Mouse (Mus musculus) limb, embryonic 14.5 days (tissue): ENCODE data around the gene Phox2a. TPM values are rescaled to one million over a fixed set of nuclear protein-coding genes. Genes with fewer than 3 reads are reported as not detected.
A peak's percentile ranks its signal among the peaks of the same experiment; 100 is the strongest.

ENCODE experiments used
- ATAC-seq: fragments of 200-750 bp; cut with Nextera tagmentation; 2 replicates; pipeline ENCODE4 v1.8.0; 2017; ENCODE audit warnings: low read depth, moderate number of reproducible peaks, moderate TSS enrichment; ENCODE audit not compliant: low FRiP score
- DNase-seq: peaks from one replicate; pipeline ENCODE4 v3.0.0-alpha.2; 2015; ENCODE audit warnings: low spot score
- H3K27ac ChIP-seq: fragments of 300-500 bp; sonication (generic); replicated peaks from 2 replicates; pipeline ENCODE4 v1.5.1; 2014; ENCODE audit warnings: low read depth, mild to moderate bottlenecking, low read length, moderate library complexity, mixed read lengths
- H3K27me3 ChIP-seq: fragments of 300-500 bp; sonication (generic); 2 replicates; pipeline ENCODE4 v1.6.1; 2014; ENCODE audit warnings: low read length, mixed read lengths; ENCODE audit not compliant: control insufficient read depth, insufficient read depth
- H3K36me3 ChIP-seq: fragments of 300-500 bp; sonication (generic); 2 replicates; pipeline ENCODE4 v1.6.1; 2014; ENCODE audit warnings: mild to moderate bottlenecking, low read length, moderate library complexity, mixed read lengths; ENCODE audit not compliant: control insufficient read depth, insufficient read depth
- H3K4me1 ChIP-seq: fragments of 300-500 bp; sonication (generic); 2 replicates; pipeline ENCODE4 v1.6.1; 2014; ENCODE audit warnings: antibody characterized with exemption, low read length, mixed read lengths; ENCODE audit not compliant: control insufficient read depth, insufficient read depth
- H3K4me2 ChIP-seq: fragments of 300-500 bp; sonication (generic); replicated peaks from 2 replicates; pipeline ENCODE4 v1.6.1; 2014; ENCODE audit warnings: low read depth, mild to moderate bottlenecking, low read length, moderate library complexity; ENCODE audit not compliant: severe bottlenecking
- H3K4me3 ChIP-seq: fragments of 300-500 bp; sonication (generic); replicated peaks from 2 replicates; pipeline ENCODE4 v1.5.1; 2014; ENCODE audit warnings: low read length
- H3K9ac ChIP-seq: fragments of 300-500 bp; sonication (generic); 2 replicates; pipeline ENCODE4 v1.6.1; 2014; ENCODE audit warnings: mild to moderate bottlenecking, low read depth, low read length, moderate library complexity; ENCODE audit not compliant: severe bottlenecking
- H3K9me3 ChIP-seq: fragments of 300-500 bp; sonication (generic); 2 replicates; pipeline ENCODE4 v1.6.1; 2016; ENCODE audit warnings: low read length; ENCODE audit not compliant: control insufficient read depth
- POLR2A ChIP-seq: fragments of 200-500 bp; IDR thresholded peaks from 2 replicates; pipeline ENCODE4 v1.8.0; 2012; ENCODE audit warnings: inconsistent platforms, mild to moderate bottlenecking, moderate library complexity, borderline replicate concordance; ENCODE audit not compliant: insufficient read depth, insufficient read length; ENCODE audit errors: extremely low read depth
- WGBS: fragments of 180-500 bp; shearing (Covaris S2); extraction: QIAGEN DNeasy Blood & Tissue Kit; methylation state at CpG from one replicate; pipeline ENCODE4 v1.1.7; 2014; 5-methylcytosine and 5-hydroxymethylcytosine counted together
- polyA plus RNA-seq, 2 experiments: library from polyadenylated mRNA; depleted of rRNA in 1 of 2; stranded (reverse) in 1 of 2; unstranded in 1 of 2; fragments of >200 nt; fragmentation: Nextera tagmentation in 1 of 2; extraction: Ambion mirVana in 1 of 2; gene quantifications; 2 replicates each; pipeline versions ENCODE4 v1.2.1 to v1.2.3; 2012 to 2014

The Phox2a gene
- polyA plus RNA-seq, 2 experiments: 0.26 to 0.41 TPM

DNA sequence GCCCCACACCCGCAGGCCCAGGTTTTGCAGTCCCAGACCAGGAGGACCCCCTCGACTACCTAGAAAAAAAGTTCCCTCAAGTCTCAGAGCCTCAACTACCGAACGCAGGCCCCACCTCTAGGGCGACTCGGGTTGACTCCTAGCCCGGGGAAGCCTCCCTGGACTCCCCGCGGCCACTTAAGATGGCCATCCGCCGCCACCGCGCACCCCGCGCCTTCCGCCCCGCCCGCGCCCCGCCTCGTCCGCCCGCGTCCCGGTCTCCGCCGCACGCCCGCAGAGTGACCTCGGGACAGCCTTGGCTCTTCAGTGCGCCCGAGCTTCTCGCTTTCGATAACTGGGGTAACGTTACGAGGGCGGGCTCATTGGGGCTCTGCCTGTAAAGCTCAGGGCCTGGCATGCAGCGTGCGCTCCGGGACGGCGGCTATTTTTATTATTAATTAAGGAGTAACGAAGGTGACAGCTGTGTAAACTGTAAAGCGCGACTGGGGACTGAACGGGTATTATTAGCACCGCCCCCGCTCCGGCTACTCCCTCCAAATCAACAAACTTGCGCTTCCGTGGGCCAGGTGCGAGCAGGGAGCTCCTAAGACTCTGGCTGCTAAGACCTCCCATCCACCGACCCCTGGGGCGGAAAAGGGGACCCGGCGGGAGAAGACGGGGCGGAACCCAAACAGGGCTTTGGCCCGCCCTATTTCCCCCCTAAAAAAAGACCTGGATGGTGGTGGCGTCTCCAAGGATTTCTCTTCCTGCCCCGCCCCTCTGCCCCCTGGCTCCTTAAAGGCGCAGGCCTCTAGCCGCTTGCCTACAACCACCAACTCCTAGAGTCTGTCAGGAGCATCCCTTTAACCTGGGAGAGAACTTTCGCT is 19.7 kb downstream of the Phox2a start, which contains the start of gene Inppl1:
Inppl1 (minus strand) TSS at position 624 of the 866 bp plus-strand sequence.
- Histone ChIP-seq H3K9me3 (no peaks in the 10 kb centered on the region), H3K4me1 (peaks cover 29% of the 10 kb centered on the region), H3K27me3 (no peaks in the 10 kb centered on the region), H3K36me3 (peaks cover 14% of the 10 kb centered on the region), H3K9ac (peak within 1 kb of the TSS; percentile 95), H3K4me2 (peak within 1 kb of the TSS; percentile 82), H3K4me3 (peak within 1 kb of the TSS; percentile 74), H3K27ac (peak within 1 kb of the TSS; percentile 96)
- TF ChIP-seq POLR2A: no peak
- under 1% methylated on average over 61 of the region's 64 CpGs for WGBS
- peak; percentile 95 for DNase-seq
- peak; percentile 82 for ATAC-seq

DNA sequence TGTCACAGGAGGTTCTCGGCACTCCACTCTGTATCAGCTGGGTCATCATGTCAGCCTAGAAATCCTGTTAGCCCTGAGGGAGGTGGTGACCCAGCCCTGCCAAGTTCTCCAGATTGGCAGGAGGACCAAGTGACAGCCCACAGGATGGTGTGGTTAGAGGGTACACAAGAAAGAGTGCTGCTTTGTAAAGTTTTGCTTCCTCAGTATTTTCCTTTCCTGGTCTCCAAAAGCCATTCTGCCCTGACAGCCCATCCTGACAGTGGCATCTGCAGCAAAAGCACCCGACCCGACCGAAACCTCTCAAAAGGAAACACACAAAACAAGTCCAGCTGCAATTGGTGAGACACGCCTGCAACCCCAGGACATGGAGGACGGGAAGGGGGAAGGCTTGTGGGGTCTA is 26.1 kb downstream of the Phox2a start:
- no peaks in the 10 kb centered on the region for H3K27me3 ChIP-seq
- no peaks in the 10 kb centered on the region for H3K9me3 ChIP-seq
- H3K9ac ChIP-seq: no peak overlapping the region
- H3K36me3 ChIP-seq: no peaks in the 10 kb centered on the region
- DNase-seq: no peak
- H3K4me1 ChIP-seq: no peaks in the 10 kb centered on the region
- no peak overlapping the region for H3K4me2 ChIP-seq
- ATAC-seq: no peak
- H3K27ac ChIP-seq: no peak overlapping the region
- 55% methylated on average over 6 of the region's 6 CpGs for WGBS
- TF ChIP-seq POLR2A: no peak
- no peak overlapping the region for H3K4me3 ChIP-seq

DNA sequence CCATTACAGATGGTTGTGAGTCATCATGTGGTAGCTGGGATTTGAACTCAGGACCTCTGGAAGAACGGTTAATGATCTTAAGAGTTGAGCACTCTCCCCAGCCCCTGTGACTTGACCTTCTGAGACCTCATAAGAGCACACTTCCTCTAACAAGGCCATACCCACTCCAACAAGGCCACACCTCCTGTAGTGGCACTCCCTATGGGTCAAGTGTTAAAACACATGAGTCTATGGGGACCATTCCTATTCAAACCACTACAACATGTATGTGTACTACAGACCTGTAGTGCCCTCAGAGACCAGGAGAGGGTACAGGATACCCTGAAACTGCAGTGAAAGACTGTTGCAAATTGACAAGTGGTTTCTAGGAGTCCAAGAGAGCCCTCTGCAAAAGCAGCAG is 29.8 kb downstream of the Phox2a start:
- H3K27ac ChIP-seq: no peak overlapping the region
- H3K4me3 ChIP-seq: no peak overlapping the region
- H3K9me3 ChIP-seq: no peaks in the 10 kb centered on the region
- no peak overlapping the region for H3K4me2 ChIP-seq
- no peaks in the 10 kb centered on the region for H3K36me3 ChIP-seq
- no peak for ATAC-seq
- H3K27me3 ChIP-seq: no peaks in the 10 kb centered on the region
- no peak for DNase-seq
- H3K4me1 ChIP-seq: no peaks in the 10 kb centered on the region
- H3K9ac ChIP-seq: no peak overlapping the region
- no peak for TF ChIP-seq POLR2A
- 100% methylated on average over 1 of the region's 1 CpGs for WGBS

DNA sequence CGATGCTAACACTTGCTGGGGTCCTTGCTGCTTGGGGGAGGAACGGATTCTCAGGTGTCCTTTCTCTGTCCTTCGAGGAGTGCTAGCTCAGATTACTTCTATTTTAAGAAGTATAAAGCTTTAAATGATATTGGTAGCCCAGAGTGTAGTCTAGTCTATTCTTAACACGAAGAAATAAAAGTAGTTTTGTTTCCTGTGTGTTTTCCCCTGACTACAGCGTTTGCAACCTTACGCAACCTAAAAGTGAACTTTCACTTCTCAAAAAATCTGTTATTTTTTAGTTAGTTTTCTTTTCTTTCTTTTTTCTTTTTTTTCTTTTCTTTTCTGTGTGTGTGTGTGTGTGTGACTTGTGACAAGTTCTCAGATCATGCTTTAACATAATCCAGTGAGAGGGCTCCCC is 33.6 kb downstream of the Phox2a start:
- no peaks in the 10 kb centered on the region for H3K36me3 ChIP-seq
- no peak for DNase-seq
- H3K4me3 ChIP-seq: no peak overlapping the region
- no peaks in the 10 kb centered on the region for H3K4me1 ChIP-seq
- H3K4me2 ChIP-seq: no peak overlapping the region
- ATAC-seq: no peak
- 80% methylated on average over 6 of the region's 6 CpGs for WGBS
- TF ChIP-seq POLR2A: no peak
- no peak overlapping the region for H3K27ac ChIP-seq
- no peaks in the 10 kb centered on the region for H3K9me3 ChIP-seq
- no peak overlapping the region for H3K9ac ChIP-seq
- H3K27me3 ChIP-seq: no peaks in the 10 kb centered on the region

DNA sequence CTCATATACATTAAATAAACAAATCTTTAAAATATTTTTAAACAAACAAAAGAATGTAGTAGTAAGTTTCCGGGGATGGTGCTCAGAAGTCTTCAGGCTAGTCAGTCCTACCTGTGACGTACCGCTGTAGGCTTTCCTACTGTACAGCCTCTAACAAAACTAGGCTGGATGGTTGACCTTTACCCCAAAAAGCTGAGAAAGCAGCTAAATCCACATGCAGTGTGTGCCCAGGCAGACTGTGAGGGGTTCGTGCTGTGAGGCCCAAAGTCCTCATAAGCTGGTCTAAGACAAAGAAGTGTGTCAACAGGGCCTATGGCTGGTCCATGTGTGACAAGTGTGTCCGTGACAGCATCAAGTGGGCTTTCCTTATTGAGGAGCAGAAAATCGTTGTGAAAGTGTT is 34.7 kb downstream of the Phox2a start:
- no peak overlapping the region for H3K9ac ChIP-seq
- no peak overlapping the region for H3K4me2 ChIP-seq
- H3K4me3 ChIP-seq: no peak overlapping the region
- no peaks in the 10 kb centered on the region for H3K36me3 ChIP-seq
- no peaks in the 10 kb centered on the region for H3K27me3 ChIP-seq
- H3K9me3 ChIP-seq: no peaks in the 10 kb centered on the region
- WGBS: 84% methylated on average over 6 of the region's 6 CpGs
- DNase-seq: no peak
- H3K4me1 ChIP-seq: no peaks in the 10 kb centered on the region
- TF ChIP-seq POLR2A: no peak
- ATAC-seq: no peak
- no peak overlapping the region for H3K27ac ChIP-seq
